Mouse (Mus musculus): Measurements from ENCODE around the gene Klhl40. TPM values are rescaled to one million over a fixed set of nuclear protein-coding genes. Genes with fewer than 3 reads are reported as not detected.

Klhl40 gene
- 0.06 and 0.26 TPM in 2 replicates for polyA plus RNA-seq (2016; fragmentation: Nextera tagmentation; extraction: Ambion mirVana)

DNA sequence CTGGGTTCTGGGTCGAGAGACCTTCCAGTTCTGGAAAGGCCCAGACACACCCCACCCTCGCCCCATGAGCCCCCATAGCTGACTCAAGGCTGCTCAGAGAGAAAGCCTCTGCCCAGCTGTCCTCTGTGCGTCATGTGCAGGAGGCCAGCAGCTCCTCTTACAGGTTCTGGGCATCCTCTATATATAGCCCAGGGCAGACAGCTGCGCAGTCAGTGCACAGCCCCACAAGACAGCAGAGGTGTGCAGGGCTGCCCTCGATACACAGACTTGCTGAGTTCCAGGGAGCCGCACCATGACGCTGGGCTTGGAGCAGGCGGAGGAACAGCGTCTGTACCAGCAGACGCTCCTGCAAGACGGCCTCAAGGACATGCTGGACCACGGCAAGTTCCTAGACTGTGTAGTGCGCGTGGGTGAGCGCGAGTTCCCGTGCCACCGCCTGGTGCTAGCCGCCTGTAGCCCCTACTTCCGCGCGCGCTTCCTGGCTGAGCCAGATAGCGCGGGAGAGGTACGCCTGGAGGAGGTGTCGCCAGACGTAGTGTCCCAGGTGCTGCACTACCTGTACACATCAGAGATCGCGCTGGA, at the start of gene Klhl40:
Klhl40 (plus strand) TSS at position 124 of the 582 bp plus-strand sequence.
- Histone ChIP-seq H3K9ac (no peak within 1 kb of the TSS), H3K4me3 (peak within 1 kb of the TSS; percentile 14; the same call in 1 of the 2 replicates)

DNA sequence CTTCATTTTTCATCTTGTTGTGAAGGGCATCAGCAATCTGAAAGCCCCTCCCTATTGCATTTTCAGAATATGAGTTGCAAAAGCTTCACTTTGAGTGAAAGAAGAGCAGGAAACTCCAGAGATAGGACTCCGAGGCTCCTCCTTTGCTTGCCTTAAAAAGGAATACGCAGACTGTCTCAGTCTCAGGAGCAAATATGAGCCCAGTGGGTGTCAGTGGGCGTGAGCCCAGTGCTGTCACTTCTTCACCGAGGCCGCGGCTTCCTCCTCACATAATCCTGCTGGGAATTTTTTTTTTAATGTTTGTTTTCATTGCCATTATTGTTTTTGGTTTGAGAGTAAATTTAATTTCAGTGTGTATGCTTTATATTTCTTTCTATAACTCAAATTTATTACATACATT, 36.9 kb upstream of the Klhl40 start:
- no peak overlapping the region for H3K9ac ChIP-seq
- no peaks in the 10 kb centered on the region for H3K9me3 ChIP-seq (replicated peaks)
- H3K27ac ChIP-seq: no peak overlapping the region
- H3K4me2 ChIP-seq: no peak overlapping the region
- peaks cover 73% of the 10 kb centered on the region for H3K36me3 ChIP-seq
- H3K4me1 ChIP-seq: no peaks in the 10 kb centered on the region
- no peaks in the 10 kb centered on the region for H3K27me3 ChIP-seq (replicated peaks)
- WGBS (ENCODE audit: insufficient replicate concordance): 82% methylated on average over 6 of the region's 6 CpGs
- H3K4me3 ChIP-seq: no peak overlapping the region
- no peak for ATAC-seq

More for the DNA sequence above, at the start of gene Klhl40:
- Histone ChIP-seq H3K4me2 (peak within 1 kb of the TSS; percentile 37), H3K9me3 (replicated peaks) (no peaks in the 10 kb centered on the region), H3K27ac (no peak within 1 kb of the TSS), H3K4me1 (peaks cover 8% of the 10 kb centered on the region; the same call in 1 of the 2 replicates), H3K36me3 (no peaks in the 10 kb centered on the region), H3K27me3 (replicated peaks) (peaks cover 49% of the 10 kb centered on the region)
- 15% methylated on average over 30 of the region's 30 CpGs for WGBS (ENCODE audit: insufficient replicate concordance)
- ATAC-seq: peak; percentile 15; the same call in 1 of the 2 replicates

DNA sequence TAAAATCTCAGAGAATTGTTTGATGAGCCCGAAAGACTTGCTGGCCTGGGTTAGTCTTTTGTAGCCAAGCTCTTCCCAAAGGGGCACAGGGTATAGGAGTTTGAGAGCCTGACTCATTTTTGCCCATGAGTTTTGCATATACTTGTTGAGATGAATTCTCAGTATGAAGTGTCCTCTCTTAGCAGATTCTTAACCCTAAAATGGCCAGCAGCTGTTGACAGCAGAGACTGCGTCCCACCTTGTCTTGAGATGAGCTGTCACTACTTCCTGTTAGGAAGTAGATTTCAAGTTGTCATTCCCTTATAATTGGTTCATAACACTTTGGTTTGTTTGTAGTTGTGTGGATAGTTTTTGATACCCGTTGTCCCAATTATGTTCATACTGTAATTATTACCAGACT, 36.2 kb upstream of the Klhl40 start:
- Histone ChIP-seq H3K9ac (no peak overlapping the region), H3K36me3 (peaks cover 73% of the 10 kb centered on the region), H3K4me3 (no peak overlapping the region), H3K27ac (no peak overlapping the region), H3K27me3 (replicated peaks) (no peaks in the 10 kb centered on the region), H3K4me1 (no peaks in the 10 kb centered on the region), H3K4me2 (no peak overlapping the region), H3K9me3 (replicated peaks) (no peaks in the 10 kb centered on the region)
- 80% methylated on average over 3 of the region's 3 CpGs for WGBS (ENCODE audit: insufficient replicate concordance)
- no peak for ATAC-seq

DNA sequence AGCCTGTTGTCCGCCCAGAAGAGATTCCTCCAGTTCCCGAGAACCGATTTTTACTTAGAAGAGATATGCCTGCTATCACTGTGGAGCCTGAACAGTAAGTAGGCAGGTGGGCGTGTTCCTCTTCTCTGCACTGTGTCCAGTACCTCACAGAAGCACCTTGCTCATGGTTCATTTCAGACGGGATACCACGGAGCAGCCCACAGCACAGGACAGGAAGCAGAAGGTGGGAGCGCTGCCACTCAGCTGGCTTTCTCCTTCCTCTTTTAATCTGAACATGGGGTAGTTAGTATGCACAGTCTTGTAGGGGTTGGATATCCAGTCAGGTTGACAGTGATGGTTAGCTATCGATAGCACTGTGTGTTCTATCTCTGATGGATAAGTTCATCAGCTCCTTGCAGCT, 33.4 kb upstream of the Klhl40 start:
- ATAC-seq: no peak
- H3K4me2 ChIP-seq: no peak overlapping the region
- H3K27me3 ChIP-seq (replicated peaks): no peaks in the 10 kb centered on the region
- H3K9me3 ChIP-seq (replicated peaks): no peaks in the 10 kb centered on the region
- H3K4me3 ChIP-seq: no peak overlapping the region
- WGBS (ENCODE audit: insufficient replicate concordance): 67% methylated on average over 8 of the region's 8 CpGs
- no peaks in the 10 kb centered on the region for H3K4me1 ChIP-seq
- no peak overlapping the region for H3K27ac ChIP-seq
- no peak overlapping the region for H3K9ac ChIP-seq
- H3K36me3 ChIP-seq: peaks cover 90% of the 10 kb centered on the region

DNA sequence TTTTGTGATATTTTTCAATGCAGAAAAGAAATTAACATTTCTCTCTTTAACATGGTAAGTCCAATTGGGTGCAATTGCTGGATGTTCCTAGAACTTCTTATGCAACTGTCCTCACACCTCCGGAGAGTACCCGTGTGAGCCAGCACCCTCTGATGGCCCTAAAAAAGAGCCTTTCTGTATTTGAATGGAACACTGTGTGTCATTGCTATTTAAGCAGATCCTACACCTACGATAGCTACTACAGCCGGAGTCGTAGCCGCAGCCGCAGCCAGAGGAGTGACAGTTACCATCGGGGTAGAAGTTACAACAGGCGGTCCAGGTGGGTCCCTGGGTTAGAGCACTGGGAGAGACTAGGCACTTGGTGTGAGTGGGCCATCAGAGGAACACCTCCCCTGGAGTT, 24.6 kb upstream of the Klhl40 start:
- H3K27me3 ChIP-seq (replicated peaks): peaks cover 5% of the 10 kb centered on the region
- no peaks in the 10 kb centered on the region for H3K9me3 ChIP-seq (replicated peaks)
- peaks cover 90% of the 10 kb centered on the region for H3K36me3 ChIP-seq
- H3K4me3 ChIP-seq: no peak overlapping the region
- no peak overlapping the region for H3K27ac ChIP-seq
- no peak overlapping the region for H3K9ac ChIP-seq
- peaks cover under 1% of the 10 kb centered on the region; the same call in 1 of the 2 replicates for H3K4me1 ChIP-seq
- no peak for ATAC-seq
- no peak overlapping the region for H3K4me2 ChIP-seq
- WGBS (ENCODE audit: insufficient replicate concordance): 93% methylated on average over 9 of the region's 9 CpGs

DNA sequence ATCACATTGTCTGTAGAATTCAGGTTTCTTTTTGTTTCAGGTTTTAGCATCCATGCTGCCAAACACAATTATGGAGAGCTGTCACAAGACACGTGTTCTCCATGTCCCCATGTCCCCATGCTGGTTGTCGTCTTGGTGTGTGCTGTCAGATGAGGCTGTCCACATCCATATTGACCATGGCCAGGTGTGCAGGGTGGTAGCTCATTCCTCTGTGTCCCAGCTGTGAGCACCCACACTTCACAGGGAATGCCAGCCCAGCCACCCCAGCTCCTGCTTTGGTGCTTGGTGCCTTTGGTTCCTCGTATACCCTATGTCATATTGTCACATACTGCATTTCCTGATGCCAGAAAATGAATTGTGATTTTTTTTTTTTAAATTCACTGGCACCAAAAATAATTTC, 22.8 kb upstream of the Klhl40 start:
- WGBS (ENCODE audit: insufficient replicate concordance): 84% methylated on average over 3 of the region's 3 CpGs
- Histone ChIP-seq H3K9me3 (replicated peaks) (no peaks in the 10 kb centered on the region), H3K36me3 (peaks cover 71% of the 10 kb centered on the region), H3K27me3 (replicated peaks) (peaks cover 23% of the 10 kb centered on the region), H3K4me2 (no peak overlapping the region), H3K9ac (no peak overlapping the region), H3K4me1 (peaks cover 17% of the 10 kb centered on the region), H3K27ac (no peak overlapping the region), H3K4me3 (no peak overlapping the region)
- ATAC-seq: no peak

DNA sequence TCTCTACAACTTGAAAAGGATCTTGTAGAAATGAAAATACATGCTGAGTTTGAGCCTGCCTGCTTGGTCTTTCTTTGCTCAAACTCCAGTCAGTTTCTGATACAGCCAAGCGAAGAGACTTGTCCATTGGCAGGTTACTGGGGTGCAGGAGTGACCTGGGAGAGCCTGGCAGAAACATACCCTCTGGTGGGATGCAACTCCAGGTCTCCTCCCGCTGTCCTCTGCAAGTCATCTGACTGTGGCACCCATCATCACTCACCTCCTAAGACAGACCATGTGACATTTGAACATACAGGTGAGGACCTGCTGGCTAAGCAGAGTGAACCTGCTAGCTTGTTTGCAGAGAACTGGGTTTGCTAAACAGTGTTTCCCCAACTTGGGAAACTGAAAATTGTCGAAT, 20.6 kb upstream of the Klhl40 start:
- no peaks in the 10 kb centered on the region for H3K9me3 ChIP-seq (replicated peaks)
- H3K9ac ChIP-seq: no peak overlapping the region
- no peak overlapping the region for H3K4me2 ChIP-seq
- H3K27me3 ChIP-seq (replicated peaks): peaks cover 45% of the 10 kb centered on the region
- WGBS (ENCODE audit: insufficient replicate concordance): 81% methylated on average over 3 of the region's 3 CpGs
- no peak overlapping the region for H3K27ac ChIP-seq
- no peak for ATAC-seq
- peaks cover 49% of the 10 kb centered on the region for H3K36me3 ChIP-seq
- H3K4me1 ChIP-seq: peaks cover 30% of the 10 kb centered on the region
- no peak overlapping the region for H3K4me3 ChIP-seq

DNA sequence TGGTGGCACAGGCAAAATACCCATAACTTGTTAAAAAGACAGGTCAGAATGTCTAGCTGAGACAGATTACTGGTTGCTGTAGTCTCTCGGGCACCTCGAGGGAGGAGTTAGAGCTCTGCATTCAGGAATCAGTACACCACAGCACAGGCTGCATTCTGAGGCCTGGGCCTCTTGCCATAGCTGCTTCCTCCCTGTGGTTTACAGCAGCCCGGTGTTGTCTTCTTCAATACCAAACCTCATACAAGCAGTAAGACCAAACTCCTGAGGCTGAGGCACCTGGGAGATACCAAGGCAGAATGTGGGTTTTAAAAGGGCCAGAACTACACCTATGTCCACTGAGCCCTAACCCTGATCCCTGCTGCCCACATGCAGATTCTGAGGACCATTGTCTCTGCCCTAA, 20.0 kb upstream of the Klhl40 start:
- no peak overlapping the region for H3K4me2 ChIP-seq
- H3K9me3 ChIP-seq (replicated peaks): no peaks in the 10 kb centered on the region
- no peak overlapping the region for H3K27ac ChIP-seq
- peaks cover 51% of the 10 kb centered on the region for H3K27me3 ChIP-seq (replicated peaks)
- H3K4me1 ChIP-seq: peaks cover 30% of the 10 kb centered on the region
- WGBS (ENCODE audit: insufficient replicate concordance): 30% methylated on average over 3 of the region's 3 CpGs
- H3K9ac ChIP-seq: no peak overlapping the region
- no peak for ATAC-seq
- no peak overlapping the region for H3K4me3 ChIP-seq
- H3K36me3 ChIP-seq: peaks cover 46% of the 10 kb centered on the region

DNA sequence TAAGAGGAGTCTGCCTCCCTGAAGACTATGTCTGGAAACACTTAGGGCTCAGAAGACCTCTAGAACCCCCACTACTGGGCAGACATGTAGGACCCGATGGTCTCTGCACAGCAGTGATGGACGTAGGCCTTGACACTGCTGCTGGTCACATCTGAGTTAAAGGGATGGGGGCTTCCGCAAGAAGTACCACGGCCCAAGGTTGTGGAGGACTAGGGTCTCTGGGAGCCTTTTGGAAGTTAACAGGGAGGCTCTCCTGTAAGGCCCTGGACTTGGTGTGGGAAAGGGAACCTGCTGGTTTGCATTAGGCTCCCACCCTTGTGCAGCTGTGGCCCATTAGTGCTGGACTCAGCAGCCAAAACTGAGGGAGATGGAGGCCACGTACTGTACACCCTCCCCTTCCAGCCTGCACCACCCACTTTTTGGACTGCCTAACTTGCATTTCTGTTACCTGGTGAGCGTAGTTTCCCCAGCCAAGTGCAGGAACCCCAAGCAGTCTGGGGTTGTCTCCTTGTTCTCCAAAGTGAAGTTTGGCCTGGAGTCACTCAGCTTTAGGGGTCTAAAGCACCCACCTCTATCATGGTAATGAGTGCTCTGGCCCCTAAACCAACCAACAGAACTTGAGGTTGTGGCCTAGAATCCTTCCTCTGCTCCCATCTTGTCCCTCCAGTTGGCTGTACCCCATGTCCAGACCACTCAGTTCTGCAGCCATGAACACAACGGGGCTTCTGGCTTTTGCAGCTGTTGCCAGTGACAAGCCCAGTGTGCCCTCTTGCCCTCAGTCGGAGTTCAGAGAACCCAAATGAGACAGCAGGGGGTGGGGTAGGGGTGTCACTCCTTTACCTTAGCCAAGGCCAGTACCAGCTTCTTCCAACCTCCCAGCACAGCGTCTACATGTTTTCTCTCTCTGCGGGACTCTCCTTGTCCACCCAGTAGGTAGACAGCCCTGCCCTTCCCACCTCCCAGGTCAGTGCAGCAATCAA, 19.3 kb upstream of the Klhl40 start:
- Histone ChIP-seq H3K27ac (no peak overlapping the region), H3K27me3 (replicated peaks) (peaks cover 52% of the 10 kb centered on the region), H3K4me3 (peak overlapping the region; percentile 61; the same call in 1 of the 2 replicates), H3K9ac (no peak overlapping the region), H3K36me3 (peaks cover 47% of the 10 kb centered on the region), H3K4me1 (peaks cover 30% of the 10 kb centered on the region), H3K4me2 (peak overlapping the region; percentile 81), H3K9me3 (replicated peaks) (no peaks in the 10 kb centered on the region)
- WGBS (ENCODE audit: insufficient replicate concordance): 57% methylated on average over 10 of the region's 10 CpGs
- ATAC-seq: no peak

DNA sequence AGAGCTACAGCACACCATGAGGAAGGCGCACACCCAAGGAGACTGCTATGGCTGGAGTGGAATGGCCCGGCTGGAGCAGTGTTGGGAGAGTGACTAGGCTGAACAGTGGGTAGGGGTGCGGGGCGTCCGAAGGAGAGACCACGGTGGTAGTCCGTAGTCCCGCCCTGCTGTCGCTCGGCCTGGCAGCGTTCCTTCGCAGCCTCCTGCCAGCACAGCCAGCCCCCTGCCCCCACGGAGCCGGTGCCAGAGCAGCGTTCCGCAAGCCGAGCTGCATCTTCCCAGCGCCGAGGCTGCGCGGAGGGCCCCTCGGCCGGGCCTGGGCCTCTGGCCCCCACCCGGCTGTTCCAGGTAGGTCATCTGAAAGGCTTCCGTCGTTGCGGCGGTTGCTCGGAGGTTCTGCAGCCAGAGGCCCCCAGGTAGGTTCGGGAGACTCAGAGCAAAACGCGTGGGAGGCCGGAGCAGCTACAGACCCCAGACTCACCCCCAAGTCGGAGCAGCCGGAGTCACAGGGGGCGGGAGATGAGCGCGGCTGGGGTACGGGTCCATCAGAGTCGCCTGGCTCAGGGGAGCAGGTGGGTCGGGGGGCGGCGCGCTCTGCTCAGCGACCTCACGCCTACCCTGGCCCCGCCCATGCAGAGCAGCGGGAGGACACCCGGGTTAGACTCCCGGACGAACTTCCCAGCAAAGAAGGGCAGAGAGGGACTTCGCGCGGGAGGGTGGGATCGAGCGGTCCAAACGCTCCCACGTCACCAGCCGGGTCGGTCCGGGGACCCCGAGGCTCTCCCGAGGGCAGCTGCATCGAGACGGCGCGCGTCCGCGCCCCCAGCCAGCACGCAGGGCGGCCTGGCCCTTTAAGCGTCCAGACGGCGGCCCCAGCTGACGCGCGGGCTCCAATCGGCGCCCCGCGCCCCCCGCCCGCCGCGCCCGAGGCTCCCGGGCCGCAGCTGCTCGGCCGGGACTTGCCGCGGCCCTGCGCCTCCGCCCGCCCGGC, 18.0 kb upstream of the Klhl40 start, which contains the start of gene Zfp651:
Zfp651 (plus strand) TSS at position 240 of the 991 bp plus-strand sequence.
- peak within 1 kb of the TSS; percentile 81 for H3K4me2 ChIP-seq
- ATAC-seq: peak; percentile 54
- peaks cover 30% of the 10 kb centered on the region for H3K4me1 ChIP-seq
- H3K27ac ChIP-seq: peak within 1 kb of the TSS; percentile 67
- peaks cover 52% of the 10 kb centered on the region for H3K27me3 ChIP-seq (replicated peaks)
- H3K9me3 ChIP-seq (replicated peaks): no peaks in the 10 kb centered on the region
- WGBS (ENCODE audit: insufficient replicate concordance): under 1% methylated on average over 80 of the region's 97 CpGs
- peak within 1 kb of the TSS; percentile 64 for H3K9ac ChIP-seq
- H3K36me3 ChIP-seq: peaks cover 39% of the 10 kb centered on the region
- H3K4me3 ChIP-seq: peak within 1 kb of the TSS; percentile 61

Data from liver, embryonic 12.5 days (tissue).